Mouse (Mus musculus) E14TG2a.4 (cell line): ENCODE measurements around the gene Chd2.
"Not testable (repeated sequence)": the region's sequence is repeated elsewhere in the genome, so short reads cannot be mapped to it uniquely, and the experiment has no call there.

Experiments
- H3K27me3 ChIP-seq: 2 replicates; pipeline ENCODE4 v1.6.1; 2014; ENCODE audit warnings: low read length, control low read depth; ENCODE audit not compliant: insufficient read depth
- H3K36me3 ChIP-seq: 2 replicates; pipeline ENCODE4 v1.6.1; 2014; ENCODE audit warnings: low read length, control low read depth; ENCODE audit not compliant: insufficient read depth
- H3K4me1 ChIP-seq: replicated peaks from 2 replicates; pipeline ENCODE4 v1.6.1; 2014; ENCODE audit warnings: low read depth, low read length, control low read depth
- H3K4me3 ChIP-seq: replicated peaks from 2 replicates; pipeline ENCODE4 v1.5.1; 2014; ENCODE audit warnings: mild to moderate bottlenecking, low read length
- H3K9me3 ChIP-seq: 2 replicates; pipeline ENCODE4 v1.6.1; 2014; ENCODE audit warnings: low read length, control low read depth
- CTCF ChIP-seq: conservative IDR thresholded peaks from 2 replicates; pipeline ENCODE4 v1.5.1; 2014; ENCODE audit warnings: low read length
- NANOG ChIP-seq: IDR thresholded peaks from 2 replicates; pipeline ENCODE4 v1.6.1; 2014; ENCODE audit warnings: borderline replicate concordance, low read length, mixed read lengths
- POU5F1 ChIP-seq: IDR thresholded peaks from 2 replicates; pipeline ENCODE4 v1.6.1; 2014; ENCODE audit warnings: low read length, borderline replicate concordance

Chd2 gene

DNA sequence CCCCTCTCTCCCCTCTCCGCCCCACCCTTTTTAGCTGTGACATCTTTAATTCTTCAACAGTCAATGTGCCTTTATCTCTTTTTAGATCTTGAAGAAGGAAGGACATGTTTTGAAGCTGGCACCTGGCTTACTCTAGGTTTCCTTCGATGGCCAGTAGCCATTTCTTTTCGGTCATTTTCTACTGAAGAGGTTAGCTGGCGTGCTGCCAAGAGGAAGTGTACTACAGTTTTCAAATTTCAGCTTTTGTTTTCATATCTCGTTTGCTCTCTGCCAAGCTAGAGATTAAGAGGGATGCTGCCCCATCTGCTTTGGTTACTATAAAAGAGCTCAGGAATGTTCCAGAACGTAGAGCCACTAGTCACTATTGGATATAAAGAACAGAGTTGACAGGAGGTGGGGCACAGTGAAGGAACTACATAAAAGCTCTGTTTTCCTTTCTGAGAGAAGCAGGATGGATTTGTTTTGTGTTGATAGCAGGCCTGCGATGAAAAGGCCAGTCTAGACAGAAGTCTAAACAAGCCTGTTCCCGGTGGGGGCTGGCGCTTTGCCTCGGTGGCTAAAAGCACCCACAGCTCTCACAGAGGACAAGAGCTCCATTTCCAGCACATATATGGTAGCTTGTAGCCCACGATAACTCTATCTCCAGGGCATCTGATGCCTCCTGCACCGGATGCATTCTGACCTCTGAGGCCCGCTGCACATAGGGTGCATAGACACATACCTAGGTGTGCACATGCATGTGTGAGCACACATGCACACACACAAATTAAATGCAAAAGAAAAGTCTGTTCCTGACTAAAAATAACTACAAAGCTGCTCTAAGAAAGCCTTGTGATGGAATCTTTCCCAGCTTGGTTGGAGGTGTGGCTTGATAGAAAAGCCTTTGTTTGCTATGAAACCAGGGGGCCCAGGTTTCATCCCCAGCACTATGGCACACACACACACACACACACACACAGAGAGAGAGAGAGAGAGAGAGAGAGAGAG, 42.7 kb upstream of the Chd2 start:
- Histone ChIP-seq H3K36me3 (no peaks in the 10 kb centered on the region), H3K4me1 (peaks cover 55% of the 10 kb centered on the region), H3K4me3 (no peak overlapping the region), H3K9me3 (no peaks in the 10 kb centered on the region), H3K27me3 (peaks cover 11% of the 10 kb centered on the region; the same call in 1 of the 2 replicates)
- no peak for TF ChIP-seq POU5F1
- no peak for TF ChIP-seq NANOG
- no peak for TF ChIP-seq CTCF

GRCm38 (mm10) chr7:73583400-73583799, 41.8 kb upstream of the Chd2 start:
- Histone ChIP-seq H3K4me3 (no peak overlapping the region), H3K4me1 (peaks cover 46% of the 10 kb centered on the region), H3K27me3 (peaks cover 11% of the 10 kb centered on the region; the same call in 1 of the 2 replicates), H3K9me3 (no peaks in the 10 kb centered on the region), H3K36me3 (no peaks in the 10 kb centered on the region)
- TF ChIP-seq CTCF (no peak), NANOG (no peak), POU5F1 (no peak)

- peaks cover 5% of the 10 kb centered on the region; the same call in 1 of the 2 replicates for H3K27me3 ChIP-seq
- no peak overlapping the region for H3K4me3 ChIP-seq
- TF ChIP-seq CTCF (no peak), POU5F1 (no peak), NANOG (no peak)
- no peaks in the 10 kb centered on the region for H3K36me3 ChIP-seq
- peaks cover 36% of the 10 kb centered on the region for H3K4me1 ChIP-seq
- H3K9me3 ChIP-seq: no peaks in the 10 kb centered on the region
Observed at GRCm38 (mm10) chr7:73581836-73582375, 40.3 kb upstream of the Chd2 start.

DNA sequence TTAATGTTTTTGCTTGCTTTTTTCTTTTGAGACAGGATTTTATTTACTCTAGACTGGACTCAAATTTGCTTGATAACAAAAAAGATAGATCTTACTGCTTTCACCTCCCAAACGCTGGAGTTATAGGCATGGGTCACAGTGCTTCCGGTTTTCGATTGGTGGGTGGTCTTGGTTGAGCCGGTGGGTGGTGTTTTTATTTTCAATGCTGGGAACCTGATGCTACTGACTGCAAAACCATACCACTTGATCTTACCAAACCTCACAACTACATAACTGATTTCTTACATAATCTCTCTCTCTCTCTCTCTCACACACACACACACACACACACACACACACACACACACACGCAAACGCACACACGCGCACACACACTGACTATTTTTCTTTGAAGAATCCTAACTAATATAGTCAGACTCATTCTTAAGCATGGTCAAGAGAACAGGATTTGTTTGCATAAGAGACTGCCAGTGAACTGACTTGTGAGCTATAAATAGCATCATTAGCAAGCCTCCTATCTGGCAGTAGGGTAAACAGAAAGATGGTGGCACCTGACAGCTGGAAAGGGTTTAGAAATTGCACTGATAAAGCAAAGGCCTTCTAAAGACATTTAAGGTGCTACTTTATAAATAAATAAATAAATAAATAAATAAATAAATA, 37.6 kb upstream of the Chd2 start:
- TF ChIP-seq NANOG (no peak), POU5F1 (no peak), CTCF (no peak)
- H3K4me1 ChIP-seq: peaks cover 29% of the 10 kb centered on the region
- no peaks in the 10 kb centered on the region for H3K36me3 ChIP-seq
- no peak overlapping the region for H3K4me3 ChIP-seq
- H3K27me3 ChIP-seq: peaks cover 17% of the 10 kb centered on the region
- no peaks in the 10 kb centered on the region for H3K9me3 ChIP-seq

GRCm38 (mm10) chr7:73577888-73578421, 36.3 kb upstream of the Chd2 start:
- Histone ChIP-seq H3K36me3 (no peaks in the 10 kb centered on the region), H3K4me3 (no peak overlapping the region), H3K9me3 (no peaks in the 10 kb centered on the region), H3K27me3 (peaks cover 24% of the 10 kb centered on the region), H3K4me1 (peaks cover 25% of the 10 kb centered on the region)
- TF ChIP-seq NANOG: no peak
- no peak for TF ChIP-seq POU5F1
- no peak for TF ChIP-seq CTCF

DNA sequence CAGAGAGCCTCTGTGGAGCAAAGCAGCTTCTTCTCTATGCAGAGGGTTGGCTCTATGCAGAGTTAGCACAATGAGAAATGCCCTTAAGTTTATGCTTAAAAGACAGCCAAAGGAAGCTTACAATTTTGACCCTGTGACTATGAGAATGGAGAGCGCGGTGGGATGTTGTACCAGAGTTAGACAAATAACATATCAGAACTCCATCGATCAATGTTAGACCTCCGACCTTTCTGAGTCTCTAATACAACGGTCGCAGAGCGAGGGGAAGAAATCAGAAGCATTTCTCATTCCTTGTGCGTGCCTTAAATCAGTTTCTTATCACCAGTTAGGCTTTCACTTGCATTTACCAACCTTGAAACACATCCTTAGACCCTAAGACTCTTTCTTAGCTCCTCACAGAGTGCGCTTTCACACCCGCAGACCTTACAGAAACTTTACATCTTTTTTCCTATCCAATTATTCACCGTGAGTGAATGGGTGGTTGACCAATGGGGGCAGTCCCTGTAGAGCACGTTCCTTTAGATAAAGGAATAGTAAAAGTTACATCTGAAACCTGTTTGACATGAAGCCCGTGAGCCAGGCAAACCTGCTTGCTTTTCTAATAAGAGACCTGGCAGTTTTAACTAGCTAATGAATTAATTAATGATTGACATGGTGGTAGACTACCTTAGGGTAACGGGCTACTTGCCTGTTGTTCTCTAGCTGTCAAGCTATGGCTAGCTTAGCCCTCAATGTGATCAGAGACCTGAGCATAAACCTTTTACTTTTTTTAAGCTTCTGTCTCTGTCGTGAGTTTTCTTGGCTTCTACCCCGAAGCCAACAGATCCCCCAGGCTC, 34.7 kb upstream of the Chd2 start:
- no peaks in the 10 kb centered on the region for H3K36me3 ChIP-seq
- no peak overlapping the region for H3K4me3 ChIP-seq
- peaks cover 38% of the 10 kb centered on the region for H3K4me1 ChIP-seq
- peaks cover 36% of the 10 kb centered on the region for H3K27me3 ChIP-seq
- H3K9me3 ChIP-seq: no peaks in the 10 kb centered on the region
- TF ChIP-seq CTCF: no peak
- TF ChIP-seq POU5F1: no peak
- no peak for TF ChIP-seq NANOG

GRCm38 (mm10) chr7:73575257-73575656, 33.6 kb upstream of the Chd2 start:
- Histone ChIP-seq H3K27me3 (peaks cover 39% of the 10 kb centered on the region), H3K9me3 (no peaks in the 10 kb centered on the region), H3K4me3 (0 out of 2 replicates have a peak overlapping the region, but pooled peaks have one; percentile 17), H3K36me3 (no peaks in the 10 kb centered on the region), H3K4me1 (peaks cover 47% of the 10 kb centered on the region)
- no peak for TF ChIP-seq NANOG
- TF ChIP-seq POU5F1: no peak
- no peak for TF ChIP-seq CTCF

- H3K9me3 ChIP-seq, H3K36me3 ChIP-seq: not testable (repeated sequence)
- Histone ChIP-seq H3K27me3 (peaks cover 39% of the 10 kb centered on the region), H3K4me1 (peaks cover 47% of the 10 kb centered on the region), H3K4me3 (peak overlapping the region; percentile 17; the same call in 1 of the 2 replicates)
Observed at GRCm38 (mm10) chr7:73574673-73575072, 33.0 kb upstream of the Chd2 start.
